Mouse (Mus musculus): ENCODE measurements around the gene Batf2.

DNA sequence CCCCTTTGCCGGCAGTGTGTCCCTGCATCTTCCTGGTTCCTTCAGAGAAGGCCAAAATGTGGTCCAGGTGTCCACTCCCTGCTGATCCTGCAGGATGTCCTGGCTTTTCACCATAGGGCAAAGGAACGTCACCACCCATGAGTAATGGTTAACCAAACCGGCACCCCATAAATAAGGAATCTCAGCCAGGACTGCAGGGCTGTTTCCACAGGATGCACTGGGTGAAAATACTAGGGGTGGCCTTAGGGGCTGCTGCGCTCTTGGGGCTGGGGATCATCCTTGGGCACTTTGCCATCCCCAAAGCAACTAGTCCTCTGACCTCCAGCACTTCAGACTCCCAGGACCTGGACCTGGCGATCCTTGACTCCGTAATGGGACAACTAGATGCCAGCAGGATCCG is 35.2 kb upstream of the Batf2 start, which contains the start of gene Naaladl1:
- TF ChIP-seq CTCF (IDR thresholded peaks at IDR 0.05; ENCODE audit: low read depth) (no peak), EP300 (IDR thresholded peaks at IDR 0.05; ENCODE audit: low read depth) (no peak)

All from heart, postnatal 0 days (tissue).